Mouse (Mus musculus) liver, embryonic 11.5 days (tissue): Measurements from ENCODE around the gene Popdc3. TPM values are rescaled to one million over a fixed set of nuclear protein-coding genes. Genes with fewer than 3 reads are reported as not detected.
"Not testable (repeated sequence)": the region's sequence is repeated elsewhere in the genome, so short reads cannot be mapped to it uniquely, and the experiment has no call there.

Experiments
- ATAC-seq: fragments of 200-750 bp; cut with Nextera tagmentation; replicated peaks from 2 replicates; pipeline ENCODE4 v1.8.0; 2017; ENCODE audit warnings: moderate number of reproducible peaks, mild to moderate bottlenecking, moderate TSS enrichment, moderate library complexity; ENCODE audit not compliant: low FRiP score
- DNase-seq: peaks from one replicate; pipeline ENCODE4 v3.0.0-alpha.2; 2017; ENCODE audit warnings: low spot score
- H3K27ac ChIP-seq: fragments of 300-500 bp; sonication (generic); 2 replicates; pipeline ENCODE4 v1.5.1; 2014; ENCODE audit warnings: mild to moderate bottlenecking, low read depth, low read length, control low read depth
- H3K27me3 ChIP-seq: fragments of 300-500 bp; sonication (generic); replicated peaks from 2 replicates; pipeline ENCODE4 v1.6.1; 2014; ENCODE audit warnings: low read length, mixed read lengths; ENCODE audit not compliant: control insufficient read depth, insufficient read depth
- H3K36me3 ChIP-seq: fragments of 300-500 bp; sonication (generic); 2 replicates; pipeline ENCODE4 v1.6.1; 2014; ENCODE audit warnings: mild to moderate bottlenecking, low read length, moderate library complexity, mixed read lengths; ENCODE audit not compliant: control insufficient read depth, insufficient read depth
- H3K4me1 ChIP-seq: fragments of 300-500 bp; sonication (generic); replicated peaks from 2 replicates; pipeline ENCODE4 v1.6.1; 2014; ENCODE audit warnings: low read length, mixed read lengths; ENCODE audit not compliant: control insufficient read depth, insufficient read depth
- H3K4me2 ChIP-seq: fragments of 300-500 bp; sonication (generic); 2 replicates; pipeline ENCODE4 v1.6.1; 2014; ENCODE audit warnings: mild to moderate bottlenecking, control low read depth, moderate library complexity
- H3K4me3 ChIP-seq: fragments of 300-500 bp; sonication (generic); 2 replicates; pipeline ENCODE4 v1.5.1; 2014; ENCODE audit warnings: low read depth, low read length, control low read depth
- H3K9ac ChIP-seq: fragments of 300-500 bp; sonication (generic); 2 replicates; pipeline ENCODE4 v1.6.1; 2014; ENCODE audit warnings: low read depth, low read length, control low read depth
- H3K9me3 ChIP-seq: fragments of 300-500 bp; sonication (generic); 2 replicates; pipeline ENCODE4 v1.6.1; 2016; ENCODE audit warnings: low read length, inconsistent platforms, mixed read lengths; ENCODE audit not compliant: control insufficient read depth
- WGBS: fragments of 180-500 bp; shearing (Covaris S2); extraction: QIAGEN DNeasy Blood & Tissue Kit; methylation state at CpG from one replicate; pipeline ENCODE4 v1.1.7; 2014; 5-methylcytosine and 5-hydroxymethylcytosine counted together
- polyA plus RNA-seq: library from polyadenylated mRNA; unstranded; fragments of >200 nt; fragmentation: Nextera tagmentation; extraction: Ambion mirVana; gene quantifications from 2 replicates; pipeline ENCODE4 v1.2.1, GENCODE M21; 2014

The Popdc3 gene
- 0.31 and 0.34 TPM in 2 replicates for polyA plus RNA-seq

- H3K4me1 ChIP-seq, H3K36me3 ChIP-seq, H3K9ac ChIP-seq, H3K27ac ChIP-seq, H3K4me2 ChIP-seq, H3K9me3 ChIP-seq, H3K4me3 ChIP-seq, DNase-seq, ATAC-seq, H3K27me3 ChIP-seq: not testable (repeated sequence)
- WGBS = 80% methylated on average over 1 of the region's 5 CpGs
Measured at GRCm38 (mm10) chr10:45177798-45178197, at the start of gene Popdc3. Gene Popdc3, plus strand, starts transcription at chr10:45178098.

- no peak overlapping the region for H3K27ac ChIP-seq
- no peaks in the 10 kb centered on the region for H3K27me3 ChIP-seq
- peaks cover 16% of the 10 kb centered on the region; the same call in 1 of the 2 replicates for H3K36me3 ChIP-seq
- H3K4me3 ChIP-seq = no peak overlapping the region
- WGBS = 90% methylated on average over 11 of the region's 11 CpGs
- peaks cover 15% of the 10 kb centered on the region for H3K4me1 ChIP-seq
- no peak overlapping the region for H3K4me2 ChIP-seq
- no peak for ATAC-seq
- DNase-seq = no peak
- H3K9me3 ChIP-seq = no peaks in the 10 kb centered on the region
- no peak overlapping the region for H3K9ac ChIP-seq
Measured at GRCm38 (mm10) chr10:45129105-45129504, 48.8 kb upstream of the Popdc3 start.

GRCm38 (mm10) chr10:45130004-45130403, 47.9 kb upstream of the Popdc3 start:
- H3K27ac ChIP-seq = peak overlapping the region; percentile 19; the same call in 1 of the 2 replicates
- peak; percentile 33 for DNase-seq

GRCm38 (mm10) chr10:45132371-45132770, 45.5 kb upstream of the Popdc3 start:
- H3K9ac ChIP-seq = no peak overlapping the region
- 72% methylated on average over 4 of the region's 4 CpGs for WGBS
- H3K4me2 ChIP-seq = no peak overlapping the region
- DNase-seq (no peak), ATAC-seq (no peak)
- peaks cover 16% of the 10 kb centered on the region; the same call in 1 of the 2 replicates for H3K36me3 ChIP-seq
- peaks cover 15% of the 10 kb centered on the region for H3K4me1 ChIP-seq
- no peak overlapping the region for H3K4me3 ChIP-seq
- H3K27me3 ChIP-seq = no peaks in the 10 kb centered on the region
- no peak overlapping the region for H3K27ac ChIP-seq
- no peaks in the 10 kb centered on the region for H3K9me3 ChIP-seq

More at GRCm38 (mm10) chr10:45130004-45130403, 47.9 kb upstream of the Popdc3 start:
- H3K9ac ChIP-seq = no peak overlapping the region
- H3K9me3 ChIP-seq = no peaks in the 10 kb centered on the region
- no peak overlapping the region for H3K4me3 ChIP-seq
- WGBS = 47% methylated on average over 6 of the region's 6 CpGs
- peaks cover 19% of the 10 kb centered on the region; the same call in 1 of the 2 replicates for H3K36me3 ChIP-seq
- no peaks in the 10 kb centered on the region for H3K27me3 ChIP-seq
- H3K4me2 ChIP-seq = no peak overlapping the region
- peaks cover 15% of the 10 kb centered on the region for H3K4me1 ChIP-seq
- ATAC-seq = peak; percentile 96

- no peaks in the 10 kb centered on the region for H3K27me3 ChIP-seq
- no peaks in the 10 kb centered on the region for H3K4me1 ChIP-seq
- no peaks in the 10 kb centered on the region for H3K9me3 ChIP-seq
- no peak overlapping the region for H3K4me2 ChIP-seq
- H3K4me3 ChIP-seq = no peak overlapping the region
- DNase-seq (no peak), ATAC-seq (no peak)
- WGBS = 84% methylated on average over 7 of the region's 7 CpGs
- H3K27ac ChIP-seq = no peak overlapping the region
- H3K36me3 ChIP-seq = peaks cover 16% of the 10 kb centered on the region; the same call in 1 of the 2 replicates
- H3K9ac ChIP-seq = no peak overlapping the region
Measured at GRCm38 (mm10) chr10:45136806-45137205, 41.1 kb upstream of the Popdc3 start.

GRCm38 (mm10) chr10:45139910-45140309, 38.0 kb upstream of the Popdc3 start:
- WGBS = 78% methylated on average over 4 of the region's 4 CpGs
- Histone ChIP-seq H3K36me3 (peaks cover 9% of the 10 kb centered on the region; the same call in 1 of the 2 replicates), H3K9ac (no peak overlapping the region), H3K9me3 (no peaks in the 10 kb centered on the region), H3K4me3 (no peak overlapping the region), H3K27me3 (no peaks in the 10 kb centered on the region), H3K4me1 (no peaks in the 10 kb centered on the region), H3K4me2 (no peak overlapping the region), H3K27ac (no peak overlapping the region)
- DNase-seq = no peak
- ATAC-seq = no peak

- ATAC-seq (no peak), DNase-seq (no peak)
- Histone ChIP-seq H3K9ac (no peak overlapping the region), H3K27me3 (no peaks in the 10 kb centered on the region), H3K4me2 (no peak overlapping the region), H3K36me3 (0 out of 2 replicates have a peak, but pooled peaks cover 4% of the 10 kb centered on the region), H3K9me3 (no peaks in the 10 kb centered on the region), H3K27ac (no peak overlapping the region), H3K4me3 (no peak overlapping the region), H3K4me1 (no peaks in the 10 kb centered on the region)
- 93% methylated on average over 7 of the region's 7 CpGs for WGBS
Measured at GRCm38 (mm10) chr10:45140474-45141212, 37.3 kb upstream of the Popdc3 start.

- H3K4me3 ChIP-seq = no peak overlapping the region
- no peaks in the 10 kb centered on the region for H3K4me1 ChIP-seq
- 80% methylated on average over 5 of the region's 5 CpGs for WGBS
- no peaks in the 10 kb centered on the region for H3K9me3 ChIP-seq
- no peak for DNase-seq
- 0 out of 2 replicates have a peak, but pooled peaks cover 4% of the 10 kb centered on the region for H3K36me3 ChIP-seq
- ATAC-seq = no peak
- no peak overlapping the region for H3K4me2 ChIP-seq
- no peaks in the 10 kb centered on the region for H3K27me3 ChIP-seq
- H3K9ac ChIP-seq = no peak overlapping the region
- no peak overlapping the region for H3K27ac ChIP-seq
Measured at GRCm38 (mm10) chr10:45142359-45142758, 35.5 kb upstream of the Popdc3 start.
